Mouse (Mus musculus): ENCODE results near the gene Klhl9. TPM values are rescaled to one million over a fixed set of nuclear protein-coding genes. Genes with fewer than 3 reads are reported as not detected.

Klhl9 gene
- polyA plus RNA-seq, 1 experiment from 2014 or later, result 112 TPM

DNA sequence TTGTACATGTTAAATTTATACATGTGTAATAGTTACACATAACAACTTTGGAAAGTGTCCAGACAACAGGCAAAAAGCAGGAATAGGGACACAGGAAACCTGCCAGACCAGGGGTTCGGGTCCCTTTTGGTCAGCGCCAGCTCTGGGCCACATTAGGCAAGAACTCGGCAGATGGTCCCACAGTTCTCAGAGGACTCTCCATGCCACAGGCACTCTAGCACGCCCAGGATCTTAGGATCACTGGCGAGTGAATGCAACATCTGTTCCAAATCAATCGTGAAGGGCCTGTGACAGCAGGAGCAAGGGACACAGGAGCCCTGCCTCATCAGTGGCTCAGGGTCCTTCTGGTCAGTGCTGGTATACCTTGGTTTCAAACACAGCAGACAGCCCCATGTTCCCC lies 27.7 kb upstream of the Klhl9 start:
- Histone ChIP-seq H3K9me3 (replicated peaks) (no peaks in the 10 kb centered on the region), H3K27ac (ENCODE audit: poor library complexity, severe bottlenecking) (no peak overlapping the region), H3K4me2 (no peak overlapping the region), H3K36me3 (no peaks in the 10 kb centered on the region), H3K27me3 (replicated peaks) (peaks cover 3% of the 10 kb centered on the region; the same call in 1 of the 2 replicates), H3K4me1 (replicated peaks) (no peaks in the 10 kb centered on the region), H3K9ac (no peak overlapping the region), H3K4me3 (no peak overlapping the region)
- no peak for ATAC-seq (ENCODE audit: insufficient number of reproducible peaks, low FRiP score)
- 53% methylated on average over 6 of the region's 6 CpGs for WGBS

DNA sequence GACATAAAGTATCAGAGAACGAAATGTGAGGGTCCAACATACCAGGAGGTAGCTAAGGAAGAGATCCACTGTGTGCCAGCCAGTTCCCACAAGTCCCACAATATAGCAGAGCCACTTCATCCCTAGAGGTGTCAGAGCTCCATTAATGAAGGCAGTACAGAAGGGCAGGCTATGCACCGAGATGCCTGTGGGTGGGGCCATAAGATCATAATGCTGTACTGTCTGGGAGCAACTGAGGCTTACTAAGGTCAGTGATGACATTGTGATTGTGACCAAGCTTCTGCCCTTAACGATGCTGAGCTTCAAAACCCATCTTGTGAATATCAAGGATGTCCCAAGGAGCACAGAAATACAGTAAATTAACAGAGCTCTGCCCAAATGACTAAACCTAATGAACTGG lies 21.9 kb upstream of the Klhl9 start:
- H3K4me3 ChIP-seq, result no peak overlapping the region
- no peaks in the 10 kb centered on the region for H3K4me1 ChIP-seq (replicated peaks)
- no peaks in the 10 kb centered on the region for H3K9me3 ChIP-seq (replicated peaks)
- no peak overlapping the region for H3K27ac ChIP-seq (ENCODE audit: poor library complexity, severe bottlenecking)
- no peaks in the 10 kb centered on the region for H3K36me3 ChIP-seq
- no peak overlapping the region for H3K9ac ChIP-seq
- H3K4me2 ChIP-seq, result no peak overlapping the region
- WGBS, result 68% methylated on average over 3 of the region's 3 CpGs
- ATAC-seq (ENCODE audit: insufficient number of reproducible peaks, low FRiP score), result no peak
- H3K27me3 ChIP-seq (replicated peaks), result peaks cover 3% of the 10 kb centered on the region; the same call in 1 of the 2 replicates

GRCm38 (mm10) chr4:88742771-88743371 lies 20.6 kb upstream of the Klhl9 start:
- H3K4me2 ChIP-seq, result no peak overlapping the region
- no peaks in the 10 kb centered on the region for H3K36me3 ChIP-seq
- no peak for ATAC-seq (ENCODE audit: insufficient number of reproducible peaks, low FRiP score)
- H3K9me3 ChIP-seq (replicated peaks), result no peaks in the 10 kb centered on the region
- no peaks in the 10 kb centered on the region for H3K27me3 ChIP-seq (replicated peaks)
- no peak overlapping the region for H3K4me3 ChIP-seq
- H3K4me1 ChIP-seq (replicated peaks), result 0 out of 2 replicates have a peak, but pooled peaks cover 2% of the 10 kb centered on the region
- no peak overlapping the region for H3K9ac ChIP-seq
- WGBS, result 72% methylated on average over 7 of the region's 7 CpGs
- H3K27ac ChIP-seq (ENCODE audit: poor library complexity, severe bottlenecking), result no peak overlapping the region

DNA sequence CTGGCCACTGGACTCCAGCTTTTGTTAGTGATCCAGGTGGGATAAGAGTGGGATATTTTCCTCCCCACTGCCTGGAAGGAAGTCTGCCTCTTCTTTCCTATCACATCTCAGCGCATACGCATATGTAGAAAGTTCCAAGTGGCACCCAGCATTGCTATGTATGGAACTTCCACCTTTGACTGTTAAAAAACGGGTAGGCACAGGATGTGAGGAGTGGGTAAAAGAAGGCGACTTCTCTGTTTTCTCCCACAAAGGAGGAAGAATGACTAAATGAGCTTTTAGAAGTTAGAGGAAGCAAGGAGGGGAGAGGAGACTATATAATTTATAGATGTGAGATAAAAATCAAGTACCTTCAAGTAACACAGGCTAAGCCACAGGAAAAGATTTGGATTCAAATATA lies 19.2 kb upstream of the Klhl9 start:
- no peak for ATAC-seq (ENCODE audit: insufficient number of reproducible peaks, low FRiP score)
- Histone ChIP-seq H3K4me1 (replicated peaks) (0 out of 2 replicates have a peak, but pooled peaks cover 4% of the 10 kb centered on the region), H3K4me3 (no peak overlapping the region), H3K4me2 (no peak overlapping the region), H3K36me3 (no peaks in the 10 kb centered on the region), H3K27ac (ENCODE audit: poor library complexity, severe bottlenecking) (no peak overlapping the region), H3K9me3 (replicated peaks) (no peaks in the 10 kb centered on the region), H3K9ac (no peak overlapping the region), H3K27me3 (replicated peaks) (no peaks in the 10 kb centered on the region)
- 74% methylated on average over 4 of the region's 4 CpGs for WGBS

DNA sequence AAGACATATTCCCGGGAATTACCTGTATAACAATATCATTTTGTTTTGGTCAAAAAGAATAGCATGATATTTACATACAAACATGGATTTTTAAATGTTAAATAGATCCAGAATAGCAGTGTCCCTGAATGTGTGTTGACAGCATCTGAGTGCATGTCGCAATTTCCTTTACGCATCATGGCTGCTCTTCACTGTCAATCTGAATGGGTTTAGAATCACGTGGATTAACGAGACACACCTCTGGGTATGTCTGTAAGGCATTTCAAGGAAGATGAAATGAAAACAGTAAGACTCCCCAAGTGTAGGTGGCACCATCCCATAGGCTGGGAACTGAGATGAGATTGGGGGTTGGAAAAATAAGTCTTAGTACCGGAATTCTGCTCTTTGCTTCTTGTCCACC lies 16.8 kb upstream of the Klhl9 start:
- H3K27ac ChIP-seq (ENCODE audit: poor library complexity, severe bottlenecking), result no peak overlapping the region
- H3K9ac ChIP-seq, result no peak overlapping the region
- no peak overlapping the region for H3K4me2 ChIP-seq
- H3K4me3 ChIP-seq, result no peak overlapping the region
- no peaks in the 10 kb centered on the region for H3K9me3 ChIP-seq (replicated peaks)
- 0 out of 2 replicates have a peak, but pooled peaks cover 4% of the 10 kb centered on the region for H3K4me1 ChIP-seq (replicated peaks)
- 88% methylated on average over 6 of the region's 6 CpGs for whole genome bisulfite sequencing
- H3K27me3 ChIP-seq (replicated peaks), result no peaks in the 10 kb centered on the region
- ATAC-seq (ENCODE audit: insufficient number of reproducible peaks, low FRiP score), result no peak
- no peaks in the 10 kb centered on the region for H3K36me3 ChIP-seq

GRCm38 (mm10) chr4:88738480-88738879 lies 16.2 kb upstream of the Klhl9 start:
- Histone ChIP-seq H3K4me2 (no peak overlapping the region), H3K36me3 (no peaks in the 10 kb centered on the region), H3K9ac (no peak overlapping the region), H3K27me3 (replicated peaks) (no peaks in the 10 kb centered on the region), H3K4me3 (no peak overlapping the region), H3K9me3 (replicated peaks) (no peaks in the 10 kb centered on the region), H3K4me1 (replicated peaks) (0 out of 2 replicates have a peak, but pooled peaks cover 4% of the 10 kb centered on the region), H3K27ac (ENCODE audit: poor library complexity, severe bottlenecking) (no peak overlapping the region)
- 12% methylated on average over 2 of the region's 2 CpGs for WGBS
- ATAC-seq (ENCODE audit: insufficient number of reproducible peaks, low FRiP score), result no peak

- H3K9me3 ChIP-seq (replicated peaks), result no peaks in the 10 kb centered on the region
- no peak overlapping the region for H3K27ac ChIP-seq (ENCODE audit: poor library complexity, severe bottlenecking)
- H3K9ac ChIP-seq, result no peak overlapping the region
- H3K27me3 ChIP-seq (replicated peaks), result no peaks in the 10 kb centered on the region
- no peak overlapping the region for H3K4me2 ChIP-seq
- no peak overlapping the region for H3K4me3 ChIP-seq
- WGBS, result 0% methylated on average over 1 of the region's 1 CpGs
- no peaks in the 10 kb centered on the region for H3K4me1 ChIP-seq (replicated peaks)
- ATAC-seq (ENCODE audit: insufficient number of reproducible peaks, low FRiP score), result no peak; the same call in 1 of the 2 replicates
- H3K36me3 ChIP-seq, result no peaks in the 10 kb centered on the region
These were observed 5.1 kb upstream of the Klhl9 start for GRCm38 (mm10) chr4:88727324-88727723.

DNA sequence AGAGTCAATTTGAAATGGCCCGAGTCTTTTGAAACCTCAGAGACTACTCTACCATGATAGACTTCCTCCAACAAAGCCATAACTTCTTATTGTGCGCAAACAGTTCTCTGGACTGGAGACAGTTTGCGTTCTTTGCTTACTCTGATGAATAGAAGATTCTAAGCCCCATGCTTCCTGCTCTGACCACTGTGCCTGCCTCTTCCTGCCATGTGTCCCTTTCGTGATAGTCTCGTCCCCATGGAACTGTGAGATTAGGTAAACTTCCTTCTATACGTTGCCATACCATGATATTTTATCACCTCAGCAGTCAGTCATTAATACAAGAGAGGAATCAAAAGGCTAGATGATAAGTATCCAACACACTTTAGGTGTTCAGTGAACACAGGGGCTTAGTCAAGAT lies 4.5 kb upstream of the Klhl9 start:
- H3K4me2 ChIP-seq, result no peak overlapping the region
- no peaks in the 10 kb centered on the region for H3K27me3 ChIP-seq (replicated peaks)
- WGBS, result 63% methylated on average over 6 of the region's 6 CpGs
- H3K36me3 ChIP-seq, result no peaks in the 10 kb centered on the region
- no peak for ATAC-seq (ENCODE audit: insufficient number of reproducible peaks, low FRiP score)
- no peaks in the 10 kb centered on the region for H3K4me1 ChIP-seq (replicated peaks)
- H3K27ac ChIP-seq (ENCODE audit: poor library complexity, severe bottlenecking), result no peak overlapping the region
- H3K9me3 ChIP-seq (replicated peaks), result no peaks in the 10 kb centered on the region
- no peak overlapping the region for H3K4me3 ChIP-seq
- no peak overlapping the region for H3K9ac ChIP-seq

DNA sequence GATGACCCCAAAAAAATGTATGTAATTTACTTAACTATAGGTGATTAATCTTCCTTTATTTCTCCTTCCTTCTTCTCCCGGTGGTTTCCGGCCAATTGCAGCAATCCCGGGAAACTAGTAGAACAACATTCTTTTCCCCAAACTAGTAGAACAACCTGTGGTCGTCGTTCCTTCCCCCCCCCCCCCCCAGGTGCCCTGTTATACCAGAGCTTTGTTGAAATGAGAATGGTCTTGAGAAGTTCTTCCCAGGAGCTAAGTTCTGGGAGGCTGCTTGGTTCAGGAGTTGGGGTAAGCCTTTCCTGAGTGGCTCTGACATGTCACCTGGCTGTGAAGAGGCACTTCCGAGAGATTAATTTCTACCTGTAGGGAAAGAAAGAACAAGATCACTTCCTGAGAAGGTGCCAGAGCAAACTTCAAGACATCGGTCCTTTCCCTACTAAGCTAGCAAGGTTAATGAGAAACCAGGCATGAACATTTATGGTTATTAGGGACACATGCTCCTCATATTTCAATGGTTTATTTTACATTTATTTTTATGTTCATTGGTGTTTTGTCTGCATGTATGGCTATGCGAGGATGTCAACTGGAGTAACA lies 1.3 kb upstream of the Klhl9 start:
- Histone ChIP-seq H3K9me3 (replicated peaks) (no peaks in the 10 kb centered on the region), H3K9ac (no peak overlapping the region), H3K4me3 (no peak overlapping the region), H3K27me3 (replicated peaks) (no peaks in the 10 kb centered on the region), H3K36me3 (peaks cover 11% of the 10 kb centered on the region), H3K4me1 (replicated peaks) (peaks cover 14% of the 10 kb centered on the region), H3K27ac (ENCODE audit: poor library complexity, severe bottlenecking) (no peak overlapping the region), H3K4me2 (no peak overlapping the region)
- WGBS, result 62% methylated on average over 8 of the region's 8 CpGs
- no peak for ATAC-seq (ENCODE audit: insufficient number of reproducible peaks, low FRiP score)

- H3K4me1 ChIP-seq (replicated peaks), result peaks cover 20% of the 10 kb centered on the region
- H3K9me3 ChIP-seq (replicated peaks), result no peaks in the 10 kb centered on the region
- WGBS, result 22% methylated on average over 1 of the region's 1 CpGs
- H3K9ac ChIP-seq, result no peak overlapping the region; the same call in 1 of the 2 replicates
- H3K27ac ChIP-seq (ENCODE audit: poor library complexity, severe bottlenecking), result no peak overlapping the region
- no peaks in the 10 kb centered on the region for H3K27me3 ChIP-seq (replicated peaks)
- peaks cover 37% of the 10 kb centered on the region for H3K36me3 ChIP-seq
- H3K4me2 ChIP-seq, result peak overlapping the region; percentile 67
- peak overlapping the region; percentile 43 for H3K4me3 ChIP-seq
- ATAC-seq (ENCODE audit: insufficient number of reproducible peaks, low FRiP score), result no peak
These were observed 3.5 kb downstream of the Klhl9 start for GRCm38 (mm10) chr4:88718715-88719114.

- H3K36me3 ChIP-seq, result peaks cover 35% of the 10 kb centered on the region
- peaks cover 7% of the 10 kb centered on the region for H3K4me1 ChIP-seq (replicated peaks)
- no peak for ATAC-seq (ENCODE audit: insufficient number of reproducible peaks, low FRiP score)
- no peak overlapping the region for H3K27ac ChIP-seq (ENCODE audit: poor library complexity, severe bottlenecking)
- H3K4me2 ChIP-seq, result no peak overlapping the region
- H3K9ac ChIP-seq, result no peak overlapping the region
- no peaks in the 10 kb centered on the region for H3K9me3 ChIP-seq (replicated peaks)
- H3K4me3 ChIP-seq, result no peak overlapping the region
- H3K27me3 ChIP-seq (replicated peaks), result no peaks in the 10 kb centered on the region
These were observed 7.2 kb downstream of the Klhl9 start for GRCm38 (mm10) chr4:88715059-88715458.

DNA sequence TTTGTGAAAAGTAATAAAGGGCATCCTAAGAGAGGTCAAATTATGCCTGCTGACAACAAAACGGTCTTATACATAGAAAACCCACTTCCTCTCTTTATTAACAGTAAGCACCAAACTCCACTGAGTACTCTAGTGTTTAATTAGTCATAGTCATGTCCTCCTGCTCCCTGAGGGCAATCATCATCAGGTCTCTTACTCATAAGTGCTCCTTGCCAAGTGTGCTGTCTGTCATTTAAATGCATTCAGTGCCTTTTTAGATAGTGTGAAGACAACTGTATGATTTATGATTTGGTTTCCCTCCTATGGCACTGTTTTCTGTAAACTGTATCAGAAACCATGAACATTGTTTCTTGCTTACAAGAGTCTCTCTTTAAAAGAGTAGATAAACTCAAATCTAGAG lies 8.0 kb downstream of the Klhl9 start:
- no peak for ATAC-seq (ENCODE audit: insufficient number of reproducible peaks, low FRiP score)
- H3K27ac ChIP-seq (ENCODE audit: poor library complexity, severe bottlenecking), result no peak overlapping the region
- peaks cover 33% of the 10 kb centered on the region for H3K36me3 ChIP-seq
- H3K27me3 ChIP-seq (replicated peaks), result no peaks in the 10 kb centered on the region
- H3K4me2 ChIP-seq, result no peak overlapping the region
- H3K4me1 ChIP-seq (replicated peaks), result peaks cover 6% of the 10 kb centered on the region
- WGBS, result 93% methylated on average over 1 of the region's 1 CpGs
- H3K9me3 ChIP-seq (replicated peaks), result no peaks in the 10 kb centered on the region
- no peak overlapping the region for H3K9ac ChIP-seq
- H3K4me3 ChIP-seq, result no peak overlapping the region

Measured in heart, embryonic 12.5 days (tissue).